Mouse (Mus musculus) lung, postnatal 25 days (tissue): Measurements from ENCODE around the gene Ntrk3.

Experiments
- DNase-seq: peaks from one replicate; pipeline ENCODE4 v3.0.0; 2022; ENCODE audit warnings: low spot score

Ntrk3 gene

GRCm38 (mm10) chr7:78737614-78738210 lies at the start of gene Ntrk3:
Gene Ntrk3 (minus strand): TSS chr7:78738012.
- DNase-seq: no peak

DNA sequence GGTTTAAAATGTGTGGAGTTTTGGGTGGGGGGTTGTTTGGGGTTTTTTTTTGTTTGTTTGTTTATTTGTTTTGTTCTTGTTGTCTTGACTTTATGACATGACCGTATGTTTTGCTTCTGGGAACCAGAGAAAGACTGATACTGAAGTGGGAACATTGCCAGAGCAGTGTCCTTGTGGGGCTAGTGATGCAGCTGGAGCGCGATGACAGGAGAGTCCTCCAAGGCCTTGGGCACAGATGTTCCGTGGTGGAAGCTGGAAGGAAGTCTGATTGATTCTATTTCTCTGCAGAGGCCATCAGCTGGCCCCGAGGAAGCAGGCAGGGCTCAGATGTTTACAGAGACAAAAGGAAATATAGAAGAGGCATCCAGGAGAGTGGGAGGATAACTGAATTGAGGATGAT lies 48.1 kb upstream of the Ntrk3 start:
- DNase-seq: no peak

DNA sequence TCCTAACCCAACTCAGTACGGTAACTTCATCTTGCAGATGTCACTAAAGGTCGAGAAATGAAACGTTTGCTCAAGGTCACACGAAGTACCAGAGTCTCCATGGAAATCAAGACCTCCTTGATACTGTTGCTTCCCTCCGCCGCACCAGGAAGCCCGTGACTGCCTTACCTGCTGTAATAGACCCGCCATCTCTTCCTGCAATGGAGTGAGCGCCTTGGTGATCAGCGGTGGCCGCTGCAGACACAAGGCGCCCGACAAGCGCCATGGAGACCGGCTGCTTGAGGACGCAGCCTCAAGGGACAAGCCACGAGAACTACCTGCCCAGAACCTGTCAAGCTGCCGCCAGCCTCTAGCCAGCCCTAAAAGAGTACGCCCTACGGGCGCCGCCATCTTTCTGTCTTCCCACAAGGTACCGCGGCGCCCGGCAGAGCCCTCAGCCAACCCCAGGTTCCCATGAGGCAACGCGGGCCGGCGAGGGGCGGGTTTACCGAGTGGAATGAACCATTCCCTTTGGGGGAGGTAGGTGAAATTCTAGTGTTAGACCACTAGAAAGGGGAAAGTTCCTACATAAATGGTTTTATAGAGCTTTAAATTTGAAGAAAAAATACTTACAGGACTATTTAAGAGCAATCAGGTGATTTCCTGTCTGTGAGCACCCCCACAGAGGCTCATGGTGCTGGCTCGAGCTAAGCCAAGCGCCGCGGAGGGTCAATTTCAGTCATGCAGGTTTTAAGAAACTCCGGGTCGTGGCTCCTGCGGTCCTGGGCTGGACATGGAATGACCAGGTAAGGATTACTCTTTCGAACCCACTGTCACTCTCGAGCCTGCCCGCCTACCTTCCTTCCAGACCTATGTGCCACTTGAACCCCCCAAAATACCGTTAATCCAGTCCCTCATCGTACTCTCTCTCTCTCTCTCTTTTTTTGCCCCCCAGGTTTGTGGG lies 45.1 kb upstream of the Ntrk3 start, which contains the start of the genes Mrps11 and Mrpl46:
TSS of gene Mrps11 (plus strand) at position 481 of the 943 bp plus-strand sequence.
TSS of gene Mrpl46 (minus strand) at position 893 of the 943 bp plus-strand sequence.
- DNase-seq: peak; percentile 85

- DNase-seq: peak; percentile 9
Observed at GRCm38 (mm10) chr7:78778741-78779140, 40.9 kb upstream of the Ntrk3 start.

GRCm38 (mm10) chr7:78770936-78771335 lies 33.1 kb upstream of the Ntrk3 start:
- DNase-seq: no peak

DNA sequence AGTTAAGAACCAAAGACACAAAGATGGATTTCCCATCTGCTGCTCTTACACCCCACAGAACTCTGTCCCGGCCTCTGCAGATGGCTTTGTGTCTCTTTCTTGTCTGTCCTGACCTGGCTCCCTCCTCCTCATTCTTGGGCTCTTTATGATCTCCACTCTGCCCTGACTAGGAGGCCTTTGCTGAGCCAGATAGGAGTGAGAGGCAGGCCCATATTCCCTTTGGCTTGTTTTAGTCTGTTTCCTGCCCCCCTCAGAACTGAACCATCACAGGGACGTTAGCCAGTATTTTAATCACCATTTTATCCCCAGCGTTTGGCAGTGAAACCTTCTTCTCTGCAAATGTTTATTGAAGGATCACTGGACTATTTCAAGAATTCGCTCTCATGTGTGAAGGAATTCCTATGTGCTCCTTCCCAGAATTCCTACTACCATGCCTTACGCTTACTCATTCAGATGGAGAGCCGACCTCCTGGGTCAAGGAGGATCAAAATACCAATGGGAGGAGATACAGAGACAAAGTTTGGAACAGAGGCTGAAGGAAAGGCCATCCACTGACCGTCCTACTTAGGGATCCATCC lies 31.4 kb upstream of the Ntrk3 start:
- DNase-seq: peak; percentile 25

- DNase-seq: no peak
Observed at GRCm38 (mm10) chr7:78767929-78768531, 30.2 kb upstream of the Ntrk3 start.

GRCm38 (mm10) chr7:78766019-78766683 lies 28.3 kb upstream of the Ntrk3 start:
- DNase-seq: peak; percentile 57

DNA sequence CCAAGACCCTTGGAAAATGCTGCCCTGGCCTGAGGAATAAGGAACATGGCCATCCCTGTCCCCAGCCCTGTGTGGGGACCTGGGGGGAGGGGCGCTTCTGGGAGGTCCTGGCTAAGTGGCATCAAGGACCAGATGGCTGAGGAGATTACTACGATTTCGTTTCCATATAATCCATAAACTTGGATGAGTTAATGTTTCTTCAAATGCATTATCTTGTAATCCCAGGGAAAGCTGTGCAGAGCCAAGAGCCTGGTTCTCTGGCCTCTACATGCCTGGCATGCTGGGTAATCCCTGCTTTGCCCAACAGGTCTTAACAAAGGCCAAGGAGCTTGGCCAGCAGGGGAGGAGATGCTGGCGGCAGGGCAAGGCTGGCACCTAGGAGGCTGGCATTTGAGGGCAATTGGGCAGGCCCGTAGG lies 27.4 kb upstream of the Ntrk3 start:
- DNase-seq: no peak

GRCm38 (mm10) chr7:78763801-78764200 lies 26.0 kb upstream of the Ntrk3 start:
- no peak for DNase-seq

DNA sequence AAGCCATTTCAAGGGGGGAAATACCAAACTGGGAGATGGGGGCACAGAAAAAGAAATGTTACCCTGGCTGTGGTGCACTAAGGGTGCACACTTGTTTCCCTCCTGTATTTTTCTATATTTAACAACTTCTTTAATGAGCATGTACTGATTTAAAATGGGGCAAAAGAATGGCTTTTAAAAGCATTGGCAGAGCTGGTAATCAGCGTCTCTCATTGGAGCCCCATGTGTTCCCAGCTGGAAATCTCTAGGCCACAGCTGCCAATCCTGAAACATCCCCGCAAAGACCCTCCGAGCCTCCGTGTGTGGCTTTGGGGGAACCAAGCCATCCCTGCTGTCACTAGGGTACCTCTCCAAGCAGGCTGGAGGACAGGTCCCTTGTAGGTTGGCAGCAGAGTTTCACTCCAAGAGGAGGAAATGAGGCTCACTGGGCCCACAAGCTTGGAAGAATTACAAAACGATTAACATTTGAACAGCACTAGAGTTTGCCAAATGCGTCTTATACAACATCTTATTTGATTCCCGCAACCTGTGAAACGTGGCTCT lies 16.7 kb upstream of the Ntrk3 start:
- DNase-seq: no peak

GRCm38 (mm10) chr7:78753752-78754457 lies 16.1 kb upstream of the Ntrk3 start:
- DNase-seq: no peak

- DNase-seq: no peak
Observed at GRCm38 (mm10) chr7:78752961-78753360, 15.1 kb upstream of the Ntrk3 start.

GRCm38 (mm10) chr7:78743731-78744385 lies 6.0 kb upstream of the Ntrk3 start:
- peak; percentile 9 for DNase-seq

DNA sequence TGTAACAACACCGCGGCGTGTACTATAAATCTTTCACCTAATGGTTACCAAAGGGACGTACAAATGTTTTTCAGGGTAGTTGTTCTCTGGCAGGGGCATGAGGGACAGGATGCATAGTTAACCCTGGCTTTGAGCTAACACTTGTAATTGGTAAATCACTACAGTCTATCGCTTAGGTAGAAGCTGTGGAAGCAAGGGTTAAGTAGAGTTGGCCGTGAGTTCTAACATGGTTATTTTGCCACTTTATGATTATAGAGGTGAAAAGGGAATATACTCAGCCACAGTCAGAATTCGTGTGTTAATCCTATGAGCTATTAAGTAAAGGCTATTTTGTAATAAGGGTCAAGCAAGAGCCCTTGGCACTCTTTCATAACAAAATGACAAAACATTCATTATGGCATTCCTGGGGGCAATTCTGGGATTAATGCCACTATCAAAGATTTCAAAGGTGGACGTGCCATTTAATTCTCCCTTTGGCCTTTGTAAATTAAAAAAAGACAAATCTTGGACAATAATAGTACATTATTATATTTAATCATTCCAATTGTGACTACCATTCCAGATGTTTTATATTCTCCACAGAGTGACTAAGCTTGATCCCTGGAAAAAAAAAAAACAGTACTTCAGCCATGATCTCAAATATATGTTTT lies 1.7 kb upstream of the Ntrk3 start:
- peak; percentile 17 for DNase-seq

DNA sequence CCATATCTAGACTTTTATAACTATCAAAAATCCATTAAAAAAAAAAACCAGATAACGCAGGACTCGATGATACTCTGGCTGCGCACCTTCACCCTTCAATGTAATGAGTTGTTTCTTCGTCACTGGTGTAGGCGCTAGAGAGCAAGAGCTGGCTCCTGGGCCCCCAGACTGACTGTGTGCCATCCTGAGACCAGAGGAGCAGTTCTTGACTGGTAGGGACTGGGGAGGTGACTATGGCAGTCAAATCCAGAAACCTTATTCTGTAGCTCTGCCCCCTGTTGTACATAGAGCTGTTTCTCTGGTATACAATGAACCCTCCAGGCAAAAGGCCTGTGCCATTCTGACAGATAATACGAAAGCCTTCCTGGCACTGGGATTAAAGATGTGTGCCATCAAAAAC lies 616 bp downstream of the Ntrk3 start:
- no peak for DNase-seq

- no peak for DNase-seq
Observed at GRCm38 (mm10) chr7:78731391-78731790, 6.4 kb downstream of the Ntrk3 start.

DNA sequence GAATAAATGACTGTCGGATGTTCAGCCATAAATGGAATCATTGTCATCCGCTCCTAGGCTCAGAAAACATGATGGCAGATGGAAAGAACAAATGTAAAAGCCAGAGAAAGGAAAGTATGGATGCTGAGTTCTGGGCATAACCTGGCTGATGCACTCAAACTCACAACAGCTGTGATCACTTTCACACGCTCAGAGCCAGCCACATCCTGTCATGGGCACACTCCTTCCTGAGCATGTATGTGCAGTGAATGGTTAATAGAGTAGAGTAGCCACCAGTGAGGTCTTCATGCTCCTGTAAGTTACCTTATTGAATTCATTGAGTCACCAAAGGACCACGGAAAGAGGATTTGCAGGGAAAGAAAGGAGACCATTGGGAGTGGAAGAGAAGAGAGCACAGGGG lies 13.2 kb downstream of the Ntrk3 start:
- no peak for DNase-seq

GRCm38 (mm10) chr7:78722051-78722450 lies 15.8 kb downstream of the Ntrk3 start:
- no peak for DNase-seq
